Comparison of ENCODE assay signal across 8 mouse cellular contexts in the genomic region with DNA sequence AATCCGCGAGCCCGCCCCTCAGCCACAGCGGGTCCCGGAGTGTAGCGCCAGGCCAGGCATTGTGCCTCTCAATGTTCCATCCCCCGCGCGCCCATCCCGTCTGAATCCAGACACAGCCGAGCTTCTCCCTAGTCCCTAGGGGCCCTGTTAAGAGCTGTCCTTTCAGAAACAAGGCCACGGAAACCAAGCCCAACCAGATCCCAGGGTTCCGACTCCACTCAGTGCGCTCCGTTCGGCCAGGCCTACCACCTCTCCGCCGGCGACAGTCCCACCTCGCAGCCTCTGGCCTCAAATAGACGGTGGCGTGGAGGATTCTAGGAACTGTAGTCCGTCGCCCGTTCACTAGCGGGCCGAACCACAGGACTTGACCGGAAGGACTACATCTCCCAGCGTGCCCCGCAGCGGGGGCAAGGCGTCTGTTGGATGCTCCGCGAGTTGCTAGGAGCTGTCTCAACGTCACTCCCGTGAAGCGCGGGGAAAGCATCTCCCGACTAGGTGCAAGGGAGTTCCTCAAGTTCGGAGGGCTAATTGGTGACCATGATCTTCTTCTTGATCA. TPM values are rescaled to one million over a fixed set of nuclear protein-coding genes. Genes with fewer than 3 reads are reported as not detected.
DNase-seq lines count a peak whose midpoint lies in the region; ATAC-seq lines count a peak whose summit lies in the region.

Fbf1 (minus strand) TSS at position 283 of the 556 bp plus-strand sequence.

- H3K9ac ChIP-seq in heart, embryonic 14.5 days (ENCODE audit: low read length) = peak within 1 kb of the TSS; percentile 79
- peak within 1 kb of the TSS; percentile 83 for H3K9ac ChIP-seq in liver, embryonic 13.5 days
- H3K9ac ChIP-seq in stomach, embryonic 16.5 days (ENCODE audit: low read length) = peak within 1 kb of the TSS; percentile 88

- H3K4me3 ChIP-seq in brown adipose tissue, adult 24 weeks (ENCODE audit: insufficient read depth, low read depth, low read length) = peak within 1 kb of the TSS; percentile 74
- H3K4me3 ChIP-seq in heart, embryonic 14.5 days (ENCODE audit: control insufficient read depth in 1 of 2, insufficient read depth in 1 of 2, low read depth in 1 of 2, low read length in 2 of 2) = peak within 1 kb of the TSS; percentile 51 to 53
- peak within 1 kb of the TSS; percentile 72 for H3K4me3 ChIP-seq in liver, embryonic 13.5 days (replicated peaks)
- H3K4me3 ChIP-seq in stomach, embryonic 16.5 days (replicated peaks; ENCODE audit: low read length) = peak within 1 kb of the TSS; percentile 81

- H3K36me3 ChIP-seq in heart, embryonic 14.5 days (ENCODE audit: control insufficient read depth, insufficient read depth, low read length) = peaks cover 35% of the 10 kb centered on the region
- H3K36me3 ChIP-seq in liver, embryonic 13.5 days = peaks cover 8% of the 10 kb centered on the region
- H3K36me3 ChIP-seq in stomach, embryonic 16.5 days (ENCODE audit: control insufficient read depth, insufficient read depth, low read length) = no peaks in the 10 kb centered on the region; the same call in 1 of the 2 replicates

- no peaks in the 10 kb centered on the region for H3K9me3 ChIP-seq in heart, embryonic 14.5 days (ENCODE audit: control insufficient read depth, low read length)
- H3K9me3 ChIP-seq in liver, embryonic 13.5 days (replicated peaks) = no peaks in the 10 kb centered on the region
- no peaks in the 10 kb centered on the region for H3K9me3 ChIP-seq in stomach, embryonic 16.5 days (replicated peaks; ENCODE audit: control insufficient read depth, low read length)

- peak; percentile 92 for ATAC-seq in heart, embryonic 14.5 days (ENCODE audit: insufficient number of reproducible peaks, insufficient read depth, low FRiP score, low read depth)
- peak; percentile 99 for ATAC-seq in liver, embryonic 13.5 days (ENCODE audit: low read depth)
- ATAC-seq in stomach, embryonic 16.5 days (ENCODE audit: insufficient read depth, low FRiP score) = peak; percentile 97

- peak within 1 kb of the TSS; percentile 93 for H3K4me2 ChIP-seq in heart, embryonic 14.5 days (ENCODE audit: low read length)
- peak within 1 kb of the TSS; percentile 78 for H3K4me2 ChIP-seq in liver, embryonic 13.5 days
- H3K4me2 ChIP-seq in stomach, embryonic 16.5 days (ENCODE audit: low read depth, low read length) = peak within 1 kb of the TSS; percentile 94

- peak; percentile 92 for DNase-seq in CD4-positive, CD25-positive, alpha-beta regulatory T cell, adult 2 months (ENCODE audit: low read depth, low spot score)
- peak; percentile 92 for DNase-seq in fibroblast of lung, adult 2 months (ENCODE audit: low read depth)
- DNase-seq in kidney, postnatal 14 days = peak; percentile 96
- peak; percentile 91 for DNase-seq in liver, embryonic 13.5 days
- DNase-seq in neural tube, embryonic 10.5 days (ENCODE audit: extremely low spot score, low spot score) = peak; percentile 95

- peak within 1 kb of the TSS; percentile 59 for H3K27ac ChIP-seq in brown adipose tissue, adult 24 weeks (replicated peaks; ENCODE audit: low read depth, low read length)
- H3K27ac ChIP-seq in heart, embryonic 14.5 days (replicated peaks in 1 of 2; ENCODE audit: control insufficient read depth in 1 of 2, insufficient read depth in 1 of 2, low read depth in 2 of 2, low read length in 2 of 2) = peak within 1 kb of the TSS; percentile 93 to 96
- peak within 1 kb of the TSS; percentile 73 for H3K27ac ChIP-seq in liver, embryonic 13.5 days
- peak within 1 kb of the TSS; percentile 96 for H3K27ac ChIP-seq in stomach, embryonic 16.5 days (ENCODE audit: low read length)

- under 1% methylated on average over 40 of the region's 40 CpGs for WGBS in heart, embryonic 14.5 days
- WGBS in liver, embryonic 13.5 days (ENCODE audit: insufficient replicate concordance) = under 1% methylated on average over 40 of the region's 40 CpGs
- whole genome bisulfite sequencing in stomach, embryonic 16.5 days = under 1% methylated on average over 40 of the region's 40 CpGs

- no peaks in the 10 kb centered on the region for H3K4me1 ChIP-seq in brown adipose tissue, adult 24 weeks (ENCODE audit: control insufficient read depth, insufficient read depth, insufficient read length, low read length)
- H3K4me1 ChIP-seq in heart, embryonic 14.5 days (ENCODE audit: control insufficient read depth in 2 of 2, insufficient read depth in 2 of 2, low read length in 2 of 2) = peaks cover 8% of the 10 kb centered on the region in 2 experiments
- H3K4me1 ChIP-seq in liver, embryonic 13.5 days (replicated peaks) = peaks cover 29% of the 10 kb centered on the region
- no peaks in the 10 kb centered on the region; the same call in 1 of the 2 replicates for H3K4me1 ChIP-seq in stomach, embryonic 16.5 days (ENCODE audit: control insufficient read depth, insufficient read depth, low read length)

- no peaks in the 10 kb centered on the region for H3K27me3 ChIP-seq in heart, embryonic 14.5 days (ENCODE audit: control insufficient read depth, insufficient read depth, low read length)
- H3K27me3 ChIP-seq in liver, embryonic 13.5 days = no peaks in the 10 kb centered on the region
- H3K27me3 ChIP-seq in stomach, embryonic 16.5 days (ENCODE audit: control insufficient read depth, insufficient read depth, low read length) = no peaks in the 10 kb centered on the region

RNA-seq across cellular contexts. Expression of gene Fbf1, which starts in this region (rescaled TPM):
- polyA plus RNA-seq in brown adipose tissue, adult 24 weeks (2012; ENCODE audit: insufficient read depth, insufficient read length, missing spikeins) = 3.8 and 5.3 TPM in 2 replicates
- polyA plus RNA-seq in heart, embryonic 14.5 days (2014; fragmentation: Nextera tagmentation; extraction: Ambion mirVana) = 13.6 and 14.9 TPM in 2 replicates
- polyA plus RNA-seq in liver, embryonic 13.5 days (2015; fragmentation: Nextera tagmentation; extraction: Ambion mirVana) = 7.0 and 9.0 TPM in 2 replicates
- 28.0 and 31.4 TPM in 2 replicates for polyA plus RNA-seq in stomach, embryonic 16.5 days (2015; fragmentation: Nextera tagmentation; extraction: Ambion mirVana)

Comparison
In these comparisons a context has a peak if more than half of its experiments do, and no peak if none do; other contexts are left out.
1. Peak in every context shown above with its lines: DNase-seq, ATAC-seq, H3K4me3 ChIP-seq and H3K27ac ChIP-seq.